Mouse (Mus musculus): ENCODE measurements at regions not wholly inside any gene's neighbourhood (a gene's known extent, or its start where the extent isn't known, plus 50 kb on each side); places are given as distances from the start of the nearest gene placed in this dataset.
A peak's percentile ranks its signal among the peaks of the same experiment; 100 is the strongest.

DNA sequence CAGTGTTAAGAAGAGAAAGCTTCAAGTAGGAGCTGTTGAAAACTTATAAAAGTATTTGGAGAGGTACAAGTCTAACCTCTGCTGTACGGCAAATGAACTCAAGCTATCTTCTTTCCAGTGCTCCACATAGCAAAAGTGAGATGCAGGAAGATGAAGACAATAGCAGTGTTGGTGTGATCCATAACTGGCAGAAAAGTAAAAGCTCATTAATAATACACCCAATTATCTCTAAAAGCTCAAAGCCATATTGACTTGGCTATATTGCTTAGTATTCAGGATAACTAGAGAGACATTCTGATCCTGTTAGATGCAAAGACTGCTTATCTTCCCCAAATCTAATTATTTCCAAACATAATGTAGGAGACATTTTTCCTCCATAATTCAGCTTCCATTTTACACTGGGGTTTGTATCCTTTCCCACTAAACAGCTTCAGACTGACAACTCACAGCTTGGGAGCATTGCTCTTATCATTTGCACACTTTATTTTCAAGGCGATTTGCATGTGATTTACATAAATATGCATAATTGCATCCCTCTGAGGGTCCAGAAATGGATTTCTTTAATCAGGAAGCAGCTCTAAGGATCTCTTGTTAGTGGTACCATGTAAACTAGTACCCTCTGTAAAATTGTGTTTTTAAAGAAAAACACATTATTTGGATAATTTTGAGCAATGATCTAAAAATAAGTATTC lies 248.5 kb upstream of the Pom121l12 start:
- H3K4me1 ChIP-seq (ENCODE audit: control insufficient read depth, insufficient read depth, low read length): no peaks in the 10 kb centered on the region
- 67% methylated on average over 2 of the region's 2 CpGs for WGBS
- no peak overlapping the region for H3K27ac ChIP-seq (replicated peaks; ENCODE audit: low read depth, low read length)
- no peaks in the 10 kb centered on the region for H3K9me3 ChIP-seq (ENCODE audit: control insufficient read depth, low read length)
- no peaks in the 10 kb centered on the region for H3K36me3 ChIP-seq (ENCODE audit: control insufficient read depth, insufficient read depth, low read length)
- no peaks in the 10 kb centered on the region for H3K27me3 ChIP-seq (replicated peaks; ENCODE audit: control insufficient read depth, insufficient read depth, low read length)
- ATAC-seq (ENCODE audit: low read depth) (no peak), DNase-seq (ENCODE audit: low spot score) (no peak)
- no peak overlapping the region for H3K9ac ChIP-seq (ENCODE audit: low read depth, low read length)
- H3K4me3 ChIP-seq (ENCODE audit: low read depth, low read length): no peak overlapping the region
- H3K4me2 ChIP-seq (ENCODE audit: low read depth, low read length): no peak overlapping the region

DNA sequence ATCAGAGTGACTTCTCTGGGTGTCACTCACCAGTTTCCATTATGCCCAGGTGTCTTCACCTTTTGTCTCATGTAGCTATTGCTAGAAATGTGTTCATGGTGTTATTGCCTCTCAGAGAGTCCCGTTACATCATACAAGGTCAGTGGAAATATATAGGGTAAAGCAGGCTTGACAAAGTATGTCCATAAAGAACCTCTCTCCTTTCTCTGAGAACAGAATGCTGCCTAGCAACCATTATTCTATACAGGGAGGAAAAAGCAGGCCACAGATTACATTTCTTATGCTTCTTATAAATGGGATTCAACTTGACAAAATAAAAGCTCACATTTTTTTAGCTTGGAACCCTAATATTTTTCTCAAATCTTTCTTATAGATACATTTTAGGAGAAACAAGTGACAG lies 220.6 kb upstream of the Pom121l12 start:
- H3K27ac ChIP-seq (replicated peaks; ENCODE audit: low read depth, low read length): no peak overlapping the region
- ATAC-seq (ENCODE audit: low read depth) (no peak), DNase-seq (ENCODE audit: low spot score) (no peak)
- no peaks in the 10 kb centered on the region for H3K36me3 ChIP-seq (ENCODE audit: control insufficient read depth, insufficient read depth, low read length)
- H3K9me3 ChIP-seq (ENCODE audit: control insufficient read depth, low read length): no peaks in the 10 kb centered on the region
- H3K4me1 ChIP-seq (ENCODE audit: control insufficient read depth, insufficient read depth, low read length): no peaks in the 10 kb centered on the region
- no peak overlapping the region for H3K4me2 ChIP-seq (ENCODE audit: low read depth, low read length)
- WGBS: 78% methylated on average over 1 of the region's 1 CpGs
- no peaks in the 10 kb centered on the region for H3K27me3 ChIP-seq (replicated peaks; ENCODE audit: control insufficient read depth, insufficient read depth, low read length)
- no peak overlapping the region for H3K9ac ChIP-seq (ENCODE audit: low read depth, low read length)
- H3K4me3 ChIP-seq (ENCODE audit: low read depth, low read length): no peak overlapping the region

DNA sequence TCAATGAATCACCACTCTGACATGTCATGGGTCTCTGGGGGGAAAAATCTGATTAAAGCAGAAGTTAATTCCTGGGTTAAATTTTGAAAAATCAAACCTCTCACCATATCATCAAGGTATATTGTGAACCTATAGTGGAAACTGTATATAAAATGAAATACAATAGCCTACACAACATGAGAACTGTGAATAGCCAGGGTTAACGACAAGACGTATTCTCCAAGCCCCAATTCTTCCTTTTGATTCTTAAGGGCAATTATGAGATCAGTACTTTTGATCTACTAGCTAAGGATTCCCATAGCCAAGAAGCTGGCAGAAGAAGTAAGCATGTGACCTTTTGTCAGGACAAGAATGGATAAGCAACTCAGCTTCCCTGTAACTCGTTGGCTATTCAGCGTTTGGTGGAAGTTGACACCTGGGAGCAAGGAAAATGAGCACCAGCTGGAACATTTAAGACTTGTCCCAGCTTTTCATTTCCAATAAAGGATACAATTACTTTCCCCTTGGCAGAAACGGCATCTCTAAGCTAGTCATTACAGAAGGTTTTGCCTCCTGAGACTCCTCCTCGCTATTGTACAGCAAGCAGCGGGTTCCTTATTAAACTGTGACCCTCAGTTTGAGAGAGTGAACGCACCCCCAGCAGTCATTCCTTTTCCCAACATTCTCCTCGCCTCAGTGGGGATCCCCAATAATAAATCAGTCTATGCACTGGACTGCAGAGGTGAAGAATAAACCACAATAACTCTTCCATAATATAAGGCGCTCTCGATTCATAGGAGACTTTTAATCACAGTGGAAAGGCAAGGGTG lies 219.1 kb upstream of the Pom121l12 start:
- WGBS: 37% methylated on average over 11 of the region's 11 CpGs

DNA sequence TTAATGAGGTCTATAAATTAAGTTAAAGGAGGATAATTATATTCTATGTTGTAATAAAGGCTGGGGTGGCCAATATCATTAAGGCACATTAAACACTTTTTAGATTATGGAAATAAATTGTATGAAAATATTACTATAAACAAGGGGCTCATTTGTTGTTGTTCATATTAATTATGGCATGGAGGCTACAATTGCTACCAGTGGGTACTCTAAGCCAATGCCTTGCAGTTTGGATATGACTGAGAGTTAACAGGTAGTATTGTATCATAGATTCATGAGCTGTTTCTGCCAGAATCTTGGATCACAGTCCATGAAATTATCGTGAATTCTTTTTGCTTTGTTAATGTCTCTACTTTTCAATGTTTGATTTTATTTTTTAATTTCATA lies 218.5 kb upstream of the Pom121l12 start:
- Histone ChIP-seq H3K36me3 (ENCODE audit: control insufficient read depth, insufficient read depth, low read length) (no peaks in the 10 kb centered on the region), H3K9ac (ENCODE audit: low read depth, low read length) (no peak overlapping the region), H3K4me1 (ENCODE audit: control insufficient read depth, insufficient read depth, low read length) (no peaks in the 10 kb centered on the region), H3K27me3 (replicated peaks; ENCODE audit: control insufficient read depth, insufficient read depth, low read length) (no peaks in the 10 kb centered on the region), H3K9me3 (ENCODE audit: control insufficient read depth, low read length) (no peaks in the 10 kb centered on the region), H3K27ac (replicated peaks; ENCODE audit: low read depth, low read length) (no peak overlapping the region), H3K4me2 (ENCODE audit: low read depth, low read length) (no peak overlapping the region), H3K4me3 (ENCODE audit: low read depth, low read length) (no peak overlapping the region)
- DNase-seq (ENCODE audit: low spot score) (no peak), ATAC-seq (ENCODE audit: low read depth) (no peak)
- 97% methylated on average over 1 of the region's 1 CpGs for WGBS

More for the DNA sequence above, 219.1 kb upstream of the Pom121l12 start:
- Histone ChIP-seq H3K4me3 (ENCODE audit: low read depth, low read length) (no peak overlapping the region), H3K36me3 (ENCODE audit: control insufficient read depth, insufficient read depth, low read length) (no peaks in the 10 kb centered on the region), H3K9me3 (ENCODE audit: control insufficient read depth, low read length) (no peaks in the 10 kb centered on the region), H3K4me2 (ENCODE audit: low read depth, low read length) (no peak overlapping the region), H3K4me1 (ENCODE audit: control insufficient read depth, insufficient read depth, low read length) (no peaks in the 10 kb centered on the region), H3K27ac (replicated peaks; ENCODE audit: low read depth, low read length) (no peak overlapping the region), H3K9ac (ENCODE audit: low read depth, low read length) (no peak overlapping the region), H3K27me3 (replicated peaks; ENCODE audit: control insufficient read depth, insufficient read depth, low read length) (no peaks in the 10 kb centered on the region)
- ATAC-seq (ENCODE audit: low read depth) (peak; percentile 90), DNase-seq (ENCODE audit: low spot score) (peak; percentile 66)

DNA sequence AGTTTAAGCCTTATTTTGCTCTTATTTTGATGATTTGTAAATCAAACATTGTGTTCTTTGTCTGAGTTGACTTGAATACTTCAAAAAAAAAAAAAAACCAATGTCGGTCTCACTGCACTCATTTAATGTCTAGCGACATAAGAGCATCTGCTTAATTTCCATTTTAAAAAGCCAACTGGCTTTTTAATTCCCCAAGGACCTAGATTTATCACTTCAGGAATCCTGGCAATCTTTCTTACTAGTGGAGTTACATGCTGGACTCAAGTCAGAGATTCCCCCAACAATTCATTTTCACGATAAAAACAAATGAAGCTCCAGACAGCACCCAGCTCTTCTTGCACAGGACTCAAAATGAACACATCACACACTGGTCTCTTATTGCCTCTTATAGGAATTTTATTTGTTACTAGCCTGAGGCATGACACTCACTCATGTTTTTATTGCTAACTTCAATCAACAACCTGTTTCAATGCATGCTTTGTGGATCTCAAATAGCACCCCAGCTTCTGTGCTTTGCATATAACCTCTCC lies 212.0 kb upstream of the Pom121l12 start:
- no peak for DNase-seq (ENCODE audit: low spot score)
- no peak for ATAC-seq (ENCODE audit: low read depth)
- no peak overlapping the region for H3K27ac ChIP-seq (replicated peaks; ENCODE audit: low read depth, low read length)
- no peak overlapping the region for H3K4me3 ChIP-seq (ENCODE audit: low read depth, low read length)
- no peak overlapping the region for H3K9ac ChIP-seq (ENCODE audit: low read depth, low read length)
- H3K9me3 ChIP-seq (ENCODE audit: control insufficient read depth, low read length): no peaks in the 10 kb centered on the region
- 86% methylated on average over 3 of the region's 3 CpGs for WGBS
- H3K4me2 ChIP-seq (ENCODE audit: low read depth, low read length): no peak overlapping the region
- H3K36me3 ChIP-seq (ENCODE audit: control insufficient read depth, insufficient read depth, low read length): no peaks in the 10 kb centered on the region
- H3K4me1 ChIP-seq (ENCODE audit: control insufficient read depth, insufficient read depth, low read length): no peaks in the 10 kb centered on the region
- H3K27me3 ChIP-seq (replicated peaks; ENCODE audit: control insufficient read depth, insufficient read depth, low read length): no peaks in the 10 kb centered on the region

DNA sequence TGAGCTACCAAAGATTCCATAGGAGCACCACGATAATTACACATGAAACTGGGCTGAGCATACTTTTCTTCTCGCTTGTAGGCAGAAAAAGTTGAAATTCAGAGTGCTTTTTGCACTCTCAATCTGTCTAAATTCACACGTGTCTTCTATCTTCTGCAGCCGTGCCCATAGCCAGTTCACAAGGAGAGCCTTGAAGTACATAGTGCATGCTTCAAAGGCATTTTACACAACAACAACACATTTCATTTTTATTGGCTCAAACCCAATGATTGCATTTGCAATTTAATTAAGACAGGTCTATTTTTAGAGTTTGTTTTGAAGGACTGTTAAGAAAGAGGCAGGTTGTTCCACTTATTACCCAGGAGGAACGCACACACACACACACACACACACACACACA lies 211.4 kb upstream of the Pom121l12 start:
- ATAC-seq (ENCODE audit: low read depth): no peak
- Histone ChIP-seq H3K9ac (ENCODE audit: low read depth, low read length) (no peak overlapping the region), H3K4me1 (ENCODE audit: control insufficient read depth, insufficient read depth, low read length) (no peaks in the 10 kb centered on the region), H3K36me3 (ENCODE audit: control insufficient read depth, insufficient read depth, low read length) (no peaks in the 10 kb centered on the region), H3K27me3 (replicated peaks; ENCODE audit: control insufficient read depth, insufficient read depth, low read length) (no peaks in the 10 kb centered on the region), H3K27ac (replicated peaks; ENCODE audit: low read depth, low read length) (no peak overlapping the region), H3K4me3 (ENCODE audit: low read depth, low read length) (no peak overlapping the region), H3K4me2 (ENCODE audit: low read depth, low read length) (no peak overlapping the region), H3K9me3 (ENCODE audit: control insufficient read depth, low read length) (no peaks in the 10 kb centered on the region)
- 74% methylated on average over 5 of the region's 5 CpGs for WGBS
- no peak for DNase-seq (ENCODE audit: low spot score)

Data from embryonic facial prominence, embryonic 14.5 days (tissue).